Mouse (Mus musculus) heart, adult 2 months (tissue): ENCODE results near the gene Nsmce4a. TPM values are rescaled to one million over a fixed set of nuclear protein-coding genes. Genes with fewer than 3 reads are reported as not detected.
A peak's percentile ranks its signal among the peaks of the same experiment; 100 is the strongest.

Experiments used
- DNase-seq, 2 experiments: peaks; one replicate each; pipeline ENCODE4 v3.0.0; 2021
- H3K27ac ChIP-seq: fragments of 200-600 bp; 2 replicates; pipeline ENCODE4 v1.8.1; 2022
- H3K27me3 ChIP-seq: fragments of 200-500 bp; 2 replicates; pipeline ENCODE4 v1.6.1; 2012; ENCODE audit warnings: mild to moderate bottlenecking, low read length, inconsistent platforms, mixed read lengths; ENCODE audit not compliant: control insufficient read depth, insufficient read depth
- H3K36me3 ChIP-seq: fragments of 200-500 bp; 2 replicates; pipeline ENCODE4 v1.6.1; 2012; ENCODE audit warnings: low read length, inconsistent platforms; ENCODE audit not compliant: control insufficient read depth, insufficient read depth
- H3K4me1 ChIP-seq: fragments of 200-500 bp; 2 replicates; pipeline ENCODE4 v1.6.1; 2011; ENCODE audit warnings: low read length; ENCODE audit not compliant: control insufficient read depth, insufficient read depth
- H3K4me3 ChIP-seq: fragments of 200-600 bp; 2 replicates; pipeline ENCODE4 v1.8.1; 2022
- H3K79me2 ChIP-seq: fragments of 200-500 bp; replicated peaks from 2 replicates; pipeline ENCODE4 v1.6.1; 2012; ENCODE audit warnings: mild to moderate bottlenecking, inconsistent platforms, low read length, moderate library complexity, mixed read lengths; ENCODE audit not compliant: control insufficient read depth, insufficient read depth
- H3K9ac ChIP-seq: fragments of 200-500 bp; 2 replicates; pipeline ENCODE4 v1.6.1; 2012; ENCODE audit warnings: low read depth, mild to moderate bottlenecking, control low read depth, inconsistent platforms, low read length, mixed read lengths
- CTCF ChIP-seq: fragments of 200-600 bp; IDR thresholded peaks from 2 replicates; pipeline ENCODE4 v1.8.1; 2022; ENCODE audit warnings: antibody characterized with exemption, mild to moderate bottlenecking, moderate library complexity
- EP300 ChIP-seq: fragments of 200-500 bp; IDR thresholded peaks from 2 replicates; pipeline ENCODE4 v1.6.1; 2011; ENCODE audit warnings: low read depth, low read length, control low read depth; ENCODE audit not compliant: insufficient read depth
- POLR2A ChIP-seq: fragments of 200-500 bp; IDR thresholded peaks from 2 replicates; pipeline ENCODE4 v1.6.1; 2011; ENCODE audit warnings: mild to moderate bottlenecking, low read depth, low read length, control low read depth; ENCODE audit not compliant: insufficient read depth
- WGBS: fragments of 180-500 bp; shearing (Covaris S2); methylation state at CpG from one replicate; pipeline ENCODE4 v1.1.7; 2018; 5-methylcytosine and 5-hydroxymethylcytosine counted together
- intact Hi-C: fragments of 180-260 bp; cut with DNase I; formaldehyde crosslinking; loops from one replicate; pipeline ENCODE4 v1.15.1; 2025
- polyA plus RNA-seq: library from polyadenylated mRNA; depleted of rRNA; stranded (reverse); fragments of >200 nt; gene quantifications from 2 replicates; pipeline ENCODE4 v1.2.3, GENCODE M21; 2012
- total RNA-seq, 2 experiments: library from RNA; stranded (reverse); gene quantifications; 2 replicates each; pipeline ENCODE4 v1.2.3; 2021

Gene Nsmce4a
- total and polyA plus RNA-seq, 3 experiments: 20.0 to 46.0 (median 38.6) TPM

DNA sequence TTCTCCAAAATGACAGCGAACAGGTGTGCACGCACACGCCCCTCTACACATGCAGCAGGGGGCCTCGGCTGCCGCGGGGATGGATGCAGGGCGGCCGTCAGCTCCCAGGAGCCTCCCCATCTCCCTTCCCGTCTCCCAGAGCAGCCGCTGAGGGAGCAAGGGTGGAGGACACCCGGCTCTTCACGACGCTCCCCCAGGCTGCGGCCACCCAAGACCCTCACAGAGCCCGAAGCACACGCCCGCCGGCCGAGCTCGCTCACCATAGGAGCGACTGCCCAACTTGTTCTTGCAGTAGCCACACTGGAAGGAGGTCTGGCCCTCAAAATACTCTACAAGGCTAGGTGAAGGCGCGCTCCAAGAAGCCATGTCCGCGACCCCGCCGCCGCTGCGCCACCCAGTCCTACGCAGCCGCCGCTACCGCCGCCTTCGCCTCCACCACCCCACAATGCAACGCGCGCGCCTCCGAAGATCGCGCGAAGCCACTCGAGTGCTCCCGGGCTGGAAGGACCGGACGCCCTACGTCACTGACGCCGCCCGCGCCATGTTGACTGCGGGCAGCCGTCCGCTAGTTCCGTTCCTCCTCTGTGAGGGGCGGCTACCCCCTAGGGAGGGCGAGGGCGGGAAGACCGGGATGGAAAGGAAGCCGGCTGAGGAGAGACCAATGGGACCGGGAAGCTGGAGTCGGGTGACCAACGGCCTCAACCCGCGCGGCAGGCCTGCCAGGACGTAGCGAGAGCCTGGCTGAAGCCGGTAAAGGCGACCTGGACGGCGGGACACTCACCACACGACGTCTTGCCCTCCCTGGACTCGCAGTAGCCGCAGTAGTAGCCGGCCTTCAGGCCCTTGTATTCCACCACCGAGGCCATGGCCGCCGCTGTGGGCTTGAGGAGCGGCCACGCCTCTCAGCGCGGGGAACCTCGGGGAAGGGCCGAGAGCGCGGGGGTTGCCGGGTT is 53.5 kb downstream of the Nsmce4a start:
- under 1% methylated on average over 90 of the region's 90 CpGs for WGBS
- peak overlapping the region; percentile 93 for H3K9ac ChIP-seq
- peak; percentile 99 for DNase-seq
- no peaks in the 10 kb centered on the region for H3K4me1 ChIP-seq
- no peaks in the 10 kb centered on the region; the same call in 1 of the 2 replicates for H3K79me2 ChIP-seq
- peak overlapping the region; percentile 94 for H3K27ac ChIP-seq
- intact Hi-C loops: loop anchor here (1.0 kb wide), 1 partner anchor 28 kb away; no protein-coding TSS in a partner anchor
- H3K36me3 ChIP-seq: peaks cover 13% of the 10 kb centered on the region
- H3K27me3 ChIP-seq: no peaks in the 10 kb centered on the region
- H3K4me3 ChIP-seq: peak overlapping the region; percentile 94
- peak; percentile 45; the same call in 1 of the 2 replicates for TF ChIP-seq EP300
- TF ChIP-seq POLR2A: peak; percentile 68
- no peak for TF ChIP-seq CTCF

DNA sequence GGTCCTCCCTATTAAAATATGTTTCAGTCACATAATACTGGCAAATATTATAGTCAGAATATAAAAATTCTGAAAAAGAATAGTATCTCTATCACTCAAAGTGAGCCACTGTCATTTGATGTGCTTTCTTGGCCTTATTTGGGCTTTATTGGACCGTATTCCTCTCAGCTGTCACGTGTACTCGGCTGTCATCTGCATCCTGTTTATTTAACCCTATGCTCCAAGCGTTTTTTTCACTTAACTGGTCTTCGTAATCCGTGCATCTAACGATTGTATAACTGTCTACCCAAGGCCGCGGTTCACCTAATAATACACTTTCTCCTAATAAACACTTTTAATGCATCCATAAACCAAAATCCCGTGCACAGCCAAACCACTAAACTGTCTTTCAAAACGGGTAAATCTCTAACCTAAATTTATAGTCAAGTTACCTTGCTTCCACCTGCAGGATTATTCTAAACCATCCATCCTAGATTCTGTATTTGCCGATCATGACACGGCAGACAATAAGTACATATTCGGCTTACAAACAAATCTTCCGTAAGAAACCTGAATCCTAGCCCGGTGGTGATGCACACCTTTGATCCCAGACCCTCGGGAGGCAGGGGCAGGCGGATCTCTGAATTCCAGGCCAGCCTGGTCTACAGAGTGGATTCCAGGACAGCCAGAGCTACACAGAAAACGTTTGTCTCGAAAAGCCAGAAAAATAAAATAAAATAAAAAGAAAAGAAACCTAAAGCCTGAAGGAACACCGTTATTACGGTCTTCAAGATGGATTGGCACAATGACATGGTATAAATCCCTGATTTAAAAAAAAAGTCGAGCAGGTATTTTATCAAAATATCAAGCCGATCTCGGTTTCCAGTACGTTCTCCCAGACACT is 54.5 kb downstream of the Nsmce4a start:
- Histone ChIP-seq H3K79me2 (no peaks in the 10 kb centered on the region; the same call in 1 of the 2 replicates), H3K27ac (peak overlapping the region; percentile 94), H3K27me3 (no peaks in the 10 kb centered on the region), H3K4me3 (peak overlapping the region; percentile 94), H3K9ac (peak overlapping the region; percentile 93), H3K36me3 (peaks cover 13% of the 10 kb centered on the region), H3K4me1 (no peaks in the 10 kb centered on the region)
- 19% methylated on average over 26 of the region's 26 CpGs for WGBS
- TF ChIP-seq POLR2A: no peak
- no peak for TF ChIP-seq EP300
- TF ChIP-seq CTCF: no peak
- DNase-seq: no peak
- intact Hi-C loops: loop anchor here (1.0 kb wide), 1 partner anchor 29 kb away; no protein-coding TSS in a partner anchor

GRCm38 (mm10) chr7:130510243-130510642 is 62.7 kb downstream of the Nsmce4a start:
- DNase-seq: no peak
- H3K4me1 ChIP-seq: no peaks in the 10 kb centered on the region
- H3K4me3 ChIP-seq: no peak overlapping the region
- TF ChIP-seq POLR2A (no peak), EP300 (no peak), CTCF (no peak)
- H3K27me3 ChIP-seq: no peaks in the 10 kb centered on the region
- no peak overlapping the region for H3K27ac ChIP-seq
- intact Hi-C loops: no loop called here
- H3K79me2 ChIP-seq: no peaks in the 10 kb centered on the region
- H3K36me3 ChIP-seq: peaks cover 7% of the 10 kb centered on the region
- WGBS: 85% methylated on average over 5 of the region's 5 CpGs
- no peak overlapping the region for H3K9ac ChIP-seq

- Histone ChIP-seq H3K27ac (no peak overlapping the region), H3K36me3 (peaks cover 13% of the 10 kb centered on the region), H3K79me2 (no peaks in the 10 kb centered on the region), H3K27me3 (no peaks in the 10 kb centered on the region), H3K4me3 (no peak overlapping the region), H3K4me1 (no peaks in the 10 kb centered on the region; the same call in 1 of the 2 replicates), H3K9ac (no peak overlapping the region)
- no peak for DNase-seq
- intact Hi-C loops: no loop called here
- TF ChIP-seq POLR2A: no peak
- no peak for TF ChIP-seq CTCF
- TF ChIP-seq EP300: no peak
- 94% methylated on average over 5 of the region's 5 CpGs for WGBS
Measured at GRCm38 (mm10) chr7:130503006-130503405, 69.9 kb downstream of the Nsmce4a start.

- intact Hi-C loops: no loop called here
- TF ChIP-seq CTCF (no peak), EP300 (no peak), POLR2A (no peak)
- Histone ChIP-seq H3K4me3 (no peak overlapping the region), H3K9ac (no peak overlapping the region), H3K36me3 (peaks cover 15% of the 10 kb centered on the region), H3K79me2 (no peaks in the 10 kb centered on the region), H3K4me1 (no peaks in the 10 kb centered on the region; the same call in none of the 2 replicates), H3K27ac (no peak overlapping the region), H3K27me3 (no peaks in the 10 kb centered on the region)
- 54% methylated on average over 1 of the region's 1 CpGs for WGBS
- no peak for DNase-seq
Measured at GRCm38 (mm10) chr7:130501499-130501898, 71.4 kb downstream of the Nsmce4a start.
